In the genomic region with DNA sequence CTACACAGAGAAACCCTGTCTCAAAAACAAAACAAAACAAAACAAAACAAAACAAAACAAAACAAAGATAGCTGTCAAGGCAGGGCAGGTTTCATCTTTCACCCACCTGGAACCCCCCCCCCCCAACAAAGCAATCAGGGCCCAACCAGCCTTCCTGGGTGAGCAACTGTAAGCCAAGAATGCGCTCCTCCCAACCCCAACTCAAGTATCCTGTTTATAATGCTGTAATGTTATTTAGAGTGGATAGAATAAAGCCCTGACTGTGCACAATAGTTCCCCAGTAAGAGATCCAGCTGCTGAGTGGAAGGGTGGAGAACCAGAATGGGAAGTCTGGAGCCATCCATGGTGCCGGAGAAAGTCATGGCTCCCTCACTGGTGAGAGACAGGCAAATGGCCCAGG, we compare ENCODE assay signal across 26 mouse cellular contexts.
A peak's percentile ranks its signal among the peaks of the same experiment; 100 is the strongest.
DNase-seq lines count a peak whose midpoint lies in the region; ATAC-seq and TF ChIP-seq lines count a peak whose summit lies in the region.
"Had no signal": no experiment of that assay in that cellular context is flagged by ENCODE, and none has a peak within 500 bp of the region (broad histone marks: within the 10 kb centered on the region; RNA-seq: fewer than 3 reads in every experiment).

No protein-coding gene starts in this region.

- TF ChIP-seq POLR2A in cerebellum, adult 2 months (IDR thresholded peaks at IDR 0.05; ENCODE audit: borderline replicate concordance, insufficient read depth, low read length), result no peak

- no peaks in the 10 kb centered on the region for H3K9me3 ChIP-seq in midbrain, embryonic 10.5 days (replicated peaks)
- no peaks in the 10 kb centered on the region for H3K9me3 ChIP-seq in midbrain, embryonic 14.5 days (ENCODE audit: control insufficient read depth, low read length)
- no peaks in the 10 kb centered on the region for H3K9me3 ChIP-seq in limb, embryonic 10.5 days (replicated peaks)
- H3K9me3 ChIP-seq: embryonic facial prominence, embryonic 12.5 days; embryonic facial prominence, embryonic 15.5 days; heart, embryonic 10.5 days; heart, embryonic 13.5 days had no signal

- DNase-seq in cerebellum, adult 2 months, result no peak
- DNase-seq in cerebellum, adult 11 months, result no peak
- DNase-seq in midbrain, embryonic 10.5 days (ENCODE audit: low spot score), result no peak
- no peak for DNase-seq in midbrain, embryonic 14.5 days
- peak; percentile 74 for DNase-seq in R1 (ENCODE audit: low read depth, low spot score)
- no peak for DNase-seq in limb, embryonic 10.5 days (ENCODE audit: low spot score)
- no peak for DNase-seq in gastrocnemius, postnatal 25 days
- DNase-seq in B cell, adult 2 months, result no peak
- DNase-seq: adrenal gland, postnatal 14 days; cerebellum, adult 18-20 months; cerebellum, postnatal 25 days; gastrocnemius, postnatal 14 days; heart, adult 18-20 months; heart, postnatal 14 days; heart, postnatal 4 days; kidney, adult 2 months had no signal

- H3K4me3 ChIP-seq in cerebellum, adult 2 months (replicated peaks; ENCODE audit: insufficient read depth, low read depth, low read length), result no peak overlapping the region
- no peak overlapping the region for H3K4me3 ChIP-seq in midbrain, embryonic 10.5 days
- no peak overlapping the region for H3K4me3 ChIP-seq in midbrain, embryonic 14.5 days (replicated peaks; ENCODE audit: low read depth, low read length)
- no peak overlapping the region for H3K4me3 ChIP-seq in limb, embryonic 10.5 days
- H3K4me3 ChIP-seq: embryonic facial prominence, embryonic 12.5 days; embryonic facial prominence, embryonic 15.5 days; heart, embryonic 10.5 days; heart, embryonic 13.5 days had no signal

- H3K4me2 ChIP-seq in midbrain, embryonic 14.5 days (ENCODE audit: low read length), result no peak overlapping the region
- H3K4me2 ChIP-seq: embryonic facial prominence, embryonic 12.5 days; embryonic facial prominence, embryonic 15.5 days; heart, embryonic 13.5 days; hindbrain, embryonic 14.5 days had no signal

- H3K4me1 ChIP-seq in cerebellum, adult 2 months (ENCODE audit: control insufficient read depth, insufficient read depth, low read length), result peaks cover 45% of the 10 kb centered on the region
- H3K4me1 ChIP-seq in midbrain, embryonic 10.5 days, result peaks cover 97% of the 10 kb centered on the region
- H3K4me1 ChIP-seq in midbrain, embryonic 14.5 days (ENCODE audit: control insufficient read depth, insufficient read depth, low read length), result peaks cover 55% of the 10 kb centered on the region
- H3K4me1 ChIP-seq in limb, embryonic 10.5 days, result peaks cover 88% of the 10 kb centered on the region

- H3K36me3 ChIP-seq in midbrain, embryonic 10.5 days, result peaks cover 13% of the 10 kb centered on the region
- H3K36me3 ChIP-seq in midbrain, embryonic 14.5 days (ENCODE audit: control insufficient read depth, insufficient read depth, low read length), result no peaks in the 10 kb centered on the region
- peaks cover 18% of the 10 kb centered on the region for H3K36me3 ChIP-seq in limb, embryonic 10.5 days
- H3K36me3 ChIP-seq: embryonic facial prominence, embryonic 12.5 days; embryonic facial prominence, embryonic 15.5 days had no signal

- TF ChIP-seq CTCF in cerebellum, adult 2 months (IDR thresholded peaks at IDR 0.05; ENCODE audit: borderline replicate concordance, insufficient read depth, low read depth, low read length), result no peak

- no peaks in the 10 kb centered on the region for H3K27me3 ChIP-seq in cerebellum, adult 2 months (ENCODE audit: control insufficient read depth, insufficient read depth, low read length)
- H3K27me3 ChIP-seq in midbrain, embryonic 10.5 days (ENCODE audit: low read depth, poor library complexity, severe bottlenecking), result no peaks in the 10 kb centered on the region
- H3K27me3 ChIP-seq in midbrain, embryonic 14.5 days (ENCODE audit: control insufficient read depth, insufficient read depth, low read length), result no peaks in the 10 kb centered on the region
- H3K27me3 ChIP-seq in limb, embryonic 10.5 days (ENCODE audit: low read depth, poor library complexity, severe bottlenecking), result no peaks in the 10 kb centered on the region
- H3K27me3 ChIP-seq: CH12.LX; embryonic facial prominence, embryonic 12.5 days; embryonic facial prominence, embryonic 15.5 days; heart, embryonic 13.5 days had no signal

- 95% methylated on average over 2 of the region's 2 CpGs for WGBS in cerebellum, adult 2 months
- 96% methylated on average over 2 of the region's 2 CpGs for WGBS in midbrain, embryonic 10.5 days
- WGBS in midbrain, embryonic 14.5 days, result 98% methylated on average over 2 of the region's 2 CpGs
- whole genome bisulfite sequencing in limb, embryonic 10.5 days, result 95% methylated on average over 2 of the region's 2 CpGs

- H3K9ac ChIP-seq in midbrain, embryonic 14.5 days (replicated peaks; ENCODE audit: low read length), result no peak overlapping the region
- H3K9ac ChIP-seq: embryonic facial prominence, embryonic 12.5 days; embryonic facial prominence, embryonic 15.5 days; heart, embryonic 13.5 days; hindbrain, embryonic 14.5 days had no signal

- peak overlapping the region; percentile 1; the same call in 1 of the 2 replicates for H3K27ac ChIP-seq in cerebellum, adult 2 months (ENCODE audit: insufficient read depth, low read length)
- 0 out of 2 replicates have a peak overlapping the region, but pooled peaks have one; percentile 84 for H3K27ac ChIP-seq in midbrain, embryonic 10.5 days (replicated peaks)
- H3K27ac ChIP-seq in midbrain, embryonic 14.5 days (replicated peaks; ENCODE audit: low read depth, low read length), result no peak overlapping the region
- 0 out of 2 replicates have a peak overlapping the region, but pooled peaks have one; percentile 14 for H3K27ac ChIP-seq in limb, embryonic 10.5 days
- H3K27ac ChIP-seq: embryonic facial prominence, embryonic 15.5 days; heart, embryonic 10.5 days; heart, embryonic 13.5 days; hindbrain, embryonic 14.5 days; hindbrain, postnatal 0 days had no signal

- ATAC-seq in midbrain, embryonic 14.5 days (ENCODE audit: low FRiP score, low TSS enrichment), result no peak
- ATAC-seq: forebrain, embryonic 14.5 days; hindbrain, postnatal 0 days; inflammation-experienced regulatory T-cells, adult 6 months; intestine, embryonic 16.5 days had no signal
